Mouse (Mus musculus) hindbrain, embryonic 11.5 days (tissue): ENCODE results near the gene Apoc4. TPM values are rescaled to one million over a fixed set of nuclear protein-coding genes. Genes with fewer than 3 reads are reported as not detected.
"Not testable (repeated sequence)": the region's sequence is repeated elsewhere in the genome, so short reads cannot be mapped to it uniquely, and the experiment has no call there.

Experiments
- ATAC-seq: fragments of 200-750 bp; cut with Nextera tagmentation; 2 replicates; pipeline ENCODE4 v1.8.0; 2017; ENCODE audit warnings: mild to moderate bottlenecking, moderate TSS enrichment, moderate library complexity; ENCODE audit not compliant: low FRiP score
- DNase-seq: peaks from one replicate; pipeline ENCODE4 v3.0.0-alpha.2; 2015; ENCODE audit warnings: low spot score
- H3K27ac ChIP-seq: fragments of 300-500 bp; sonication (generic); 2 replicates; pipeline ENCODE4 v1.5.1; 2014; ENCODE audit warnings: mild to moderate bottlenecking, low read depth, low read length
- H3K27me3 ChIP-seq: fragments of 300-500 bp; sonication (generic); 2 replicates; pipeline ENCODE4 v1.6.1; 2014; ENCODE audit warnings: mild to moderate bottlenecking, low read length, moderate library complexity, mixed read lengths; ENCODE audit not compliant: control insufficient read depth, insufficient read depth
- H3K36me3 ChIP-seq: fragments of 300-500 bp; sonication (generic); 2 replicates; pipeline ENCODE4 v1.6.1; 2014; ENCODE audit warnings: mild to moderate bottlenecking, low read length, moderate library complexity, mixed read lengths; ENCODE audit not compliant: control insufficient read depth, insufficient read depth
- H3K4me1 ChIP-seq: fragments of 300-500 bp; sonication (generic); replicated peaks from 2 replicates; pipeline ENCODE4 v1.6.1; 2014; ENCODE audit warnings: low read length, mixed read lengths; ENCODE audit not compliant: control insufficient read depth, insufficient read depth
- H3K4me2 ChIP-seq: fragments of 300-500 bp; sonication (generic); replicated peaks from 2 replicates; pipeline ENCODE4 v1.6.1; 2014; ENCODE audit warnings: mild to moderate bottlenecking, low read depth, low read length
- H3K4me3 ChIP-seq: fragments of 300-500 bp; sonication (generic); 2 replicates; pipeline ENCODE4 v1.5.1; 2014; ENCODE audit warnings: low read depth, low read length
- H3K9ac ChIP-seq: fragments of 300-500 bp; sonication (generic); 2 replicates; pipeline ENCODE4 v1.6.1; 2014; ENCODE audit warnings: low read depth, low read length
- H3K9me3 ChIP-seq: fragments of 300-500 bp; sonication (generic); 2 replicates; pipeline ENCODE4 v1.6.1; 2016; ENCODE audit warnings: low read length; ENCODE audit not compliant: control insufficient read depth
- WGBS: fragments of 180-500 bp; shearing (Covaris S2); extraction: QIAGEN DNeasy Blood & Tissue Kit; methylation state at CpG from one replicate; pipeline ENCODE4 v1.1.7; 2014; 5-methylcytosine and 5-hydroxymethylcytosine counted together
- polyA plus RNA-seq: library from polyadenylated mRNA; unstranded; fragments of >200 nt; fragmentation: Nextera tagmentation; extraction: Ambion mirVana; gene quantifications from 2 replicates; pipeline ENCODE4 v1.2.1, GENCODE M21; 2014

The Apoc4 gene
- polyA plus RNA-seq, 1 experiment from 2014 or later: not detected

DNA sequence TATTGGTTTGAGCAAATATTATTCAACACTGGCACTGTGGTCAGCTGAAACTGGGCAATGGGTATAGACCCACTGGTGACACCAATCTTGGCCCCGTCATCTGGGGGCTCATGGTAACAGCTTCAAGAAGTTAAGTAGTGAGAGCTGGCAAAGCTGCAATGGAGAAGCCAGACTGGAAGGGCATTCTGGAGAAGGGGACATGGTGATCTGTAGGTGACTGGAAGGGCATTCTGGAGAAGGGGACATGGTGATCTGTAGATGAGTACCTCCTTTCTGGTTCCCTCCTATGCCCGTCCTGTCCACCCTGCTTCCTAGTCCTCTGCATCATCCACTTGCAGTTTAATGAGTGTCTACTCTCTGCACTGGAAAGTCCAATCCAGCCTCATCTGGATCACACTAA lies 7.3 kb upstream of the Apoc4 start:
- H3K9ac ChIP-seq: no peak overlapping the region
- H3K27me3 ChIP-seq: no peaks in the 10 kb centered on the region
- no peaks in the 10 kb centered on the region; the same call in 1 of the 2 replicates for H3K4me1 ChIP-seq
- H3K27ac ChIP-seq: no peak overlapping the region
- DNase-seq (no peak), ATAC-seq (no peak)
- WGBS: 83% methylated on average over 2 of the region's 2 CpGs
- H3K4me2 ChIP-seq: no peak overlapping the region
- H3K4me3 ChIP-seq: no peak overlapping the region
- H3K36me3 ChIP-seq: no peaks in the 10 kb centered on the region
- H3K9me3 ChIP-seq: no peaks in the 10 kb centered on the region

DNA sequence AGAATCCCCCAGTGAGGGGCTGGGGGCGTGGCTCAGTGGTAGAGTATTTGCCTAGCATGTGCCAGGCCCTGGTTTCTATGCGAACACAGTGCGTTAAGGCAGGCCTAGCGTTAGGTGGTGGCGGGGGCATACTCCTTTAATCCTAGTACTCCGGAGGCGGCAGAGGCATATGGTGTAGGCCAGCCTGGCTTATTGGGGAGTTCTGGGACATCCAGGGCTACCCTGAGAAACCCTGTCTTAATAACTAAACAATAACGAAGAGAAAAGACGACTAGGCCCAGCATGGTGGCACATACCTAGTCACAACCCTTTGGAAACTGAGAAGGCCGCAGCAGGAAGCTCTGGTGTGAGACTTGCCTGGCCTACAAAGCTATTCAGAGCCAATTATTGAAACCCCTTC lies 6.8 kb upstream of the Apoc4 start:
- Histone ChIP-seq H3K4me2 (no peak overlapping the region), H3K9ac (no peak overlapping the region), H3K9me3 (no peaks in the 10 kb centered on the region), H3K4me3 (no peak overlapping the region), H3K27me3 (no peaks in the 10 kb centered on the region), H3K27ac (no peak overlapping the region), H3K4me1 (no peaks in the 10 kb centered on the region), H3K36me3 (no peaks in the 10 kb centered on the region)
- ATAC-seq (no peak), DNase-seq (no peak)
- WGBS: 92% methylated on average over 10 of the region's 10 CpGs

- H3K4me1 ChIP-seq, DNase-seq, H3K27ac ChIP-seq, H3K36me3 ChIP-seq, H3K4me2 ChIP-seq, H3K9me3 ChIP-seq, H3K4me3 ChIP-seq, H3K9ac ChIP-seq, H3K27me3 ChIP-seq, ATAC-seq: not testable (repeated sequence)
- WGBS: 77% methylated on average over 8 of the region's 8 CpGs
Observed at GRCm38 (mm10) chr7:19686927-19687583, 5.8 kb upstream of the Apoc4 start.

- H3K4me3 ChIP-seq: no peak overlapping the region
- no peak overlapping the region for H3K9ac ChIP-seq
- WGBS: 90% methylated on average over 6 of the region's 6 CpGs
- DNase-seq (no peak), ATAC-seq (no peak)
- H3K27ac ChIP-seq: no peak overlapping the region
- H3K4me2 ChIP-seq: no peak overlapping the region
- H3K4me1 ChIP-seq: no peaks in the 10 kb centered on the region
- no peaks in the 10 kb centered on the region for H3K36me3 ChIP-seq
- H3K9me3 ChIP-seq: no peaks in the 10 kb centered on the region
- no peaks in the 10 kb centered on the region for H3K27me3 ChIP-seq
Observed at GRCm38 (mm10) chr7:19686521-19686920, 5.2 kb upstream of the Apoc4 start.

- Histone ChIP-seq H3K9me3 (no peaks in the 10 kb centered on the region), H3K4me2 (no peak overlapping the region), H3K27me3 (no peaks in the 10 kb centered on the region), H3K4me3 (no peak overlapping the region), H3K27ac (no peak overlapping the region), H3K9ac (no peak overlapping the region), H3K36me3 (no peaks in the 10 kb centered on the region), H3K4me1 (no peaks in the 10 kb centered on the region)
- 63% methylated on average over 4 of the region's 4 CpGs for WGBS
- DNase-seq (no peak), ATAC-seq (no peak)
Observed at GRCm38 (mm10) chr7:19685374-19685773, 4.1 kb upstream of the Apoc4 start.

GRCm38 (mm10) chr7:19683771-19684201 lies 2.5 kb upstream of the Apoc4 start:
- no peak overlapping the region for H3K4me2 ChIP-seq
- ATAC-seq (no peak), DNase-seq (no peak)
- H3K9ac ChIP-seq: no peak overlapping the region
- no peaks in the 10 kb centered on the region for H3K9me3 ChIP-seq
- no peak overlapping the region for H3K4me3 ChIP-seq
- no peaks in the 10 kb centered on the region for H3K27me3 ChIP-seq
- H3K27ac ChIP-seq: no peak overlapping the region
- 83% methylated on average over 6 of the region's 6 CpGs for WGBS
- no peaks in the 10 kb centered on the region for H3K36me3 ChIP-seq
- no peaks in the 10 kb centered on the region for H3K4me1 ChIP-seq

DNA sequence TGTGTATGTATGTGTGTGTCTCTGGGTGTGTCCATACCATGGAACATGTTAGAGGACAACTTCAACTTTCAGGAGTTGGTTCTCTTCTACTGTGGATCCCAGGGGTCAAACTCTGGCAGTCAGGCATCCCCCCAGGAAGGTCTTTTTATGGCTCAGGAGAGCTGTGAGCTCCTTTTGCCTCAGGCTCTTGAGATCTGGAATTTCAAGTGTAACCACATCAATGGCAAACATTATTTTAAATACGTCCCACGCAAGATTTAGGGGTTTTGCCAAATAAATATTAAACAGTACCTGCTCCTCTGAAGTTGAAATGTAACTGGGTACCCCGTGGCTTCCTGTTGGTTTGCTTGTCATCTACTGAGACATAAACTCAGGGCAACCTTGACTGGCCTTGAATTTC lies 1.7 kb upstream of the Apoc4 start:
- no peak for DNase-seq
- 87% methylated on average over 3 of the region's 3 CpGs for WGBS
- no peak overlapping the region for H3K9ac ChIP-seq
- H3K36me3 ChIP-seq: no peaks in the 10 kb centered on the region
- no peaks in the 10 kb centered on the region for H3K27me3 ChIP-seq
- ATAC-seq: no peak
- H3K4me2 ChIP-seq: no peak overlapping the region
- H3K4me1 ChIP-seq: no peaks in the 10 kb centered on the region
- no peak overlapping the region for H3K27ac ChIP-seq
- H3K4me3 ChIP-seq: no peak overlapping the region
- H3K9me3 ChIP-seq: no peaks in the 10 kb centered on the region

- DNase-seq (no peak), ATAC-seq (no peak)
- no peak overlapping the region for H3K9ac ChIP-seq
- no peaks in the 10 kb centered on the region for H3K4me1 ChIP-seq
- WGBS: 80% methylated on average over 2 of the region's 2 CpGs
- no peak overlapping the region for H3K4me3 ChIP-seq
- no peak overlapping the region for H3K4me2 ChIP-seq
- H3K9me3 ChIP-seq: no peaks in the 10 kb centered on the region
- H3K27ac ChIP-seq: no peak overlapping the region
- no peaks in the 10 kb centered on the region for H3K27me3 ChIP-seq
- H3K36me3 ChIP-seq: no peaks in the 10 kb centered on the region
Observed at GRCm38 (mm10) chr7:19680702-19681101, 577 bp downstream of the Apoc4 start.

DNA sequence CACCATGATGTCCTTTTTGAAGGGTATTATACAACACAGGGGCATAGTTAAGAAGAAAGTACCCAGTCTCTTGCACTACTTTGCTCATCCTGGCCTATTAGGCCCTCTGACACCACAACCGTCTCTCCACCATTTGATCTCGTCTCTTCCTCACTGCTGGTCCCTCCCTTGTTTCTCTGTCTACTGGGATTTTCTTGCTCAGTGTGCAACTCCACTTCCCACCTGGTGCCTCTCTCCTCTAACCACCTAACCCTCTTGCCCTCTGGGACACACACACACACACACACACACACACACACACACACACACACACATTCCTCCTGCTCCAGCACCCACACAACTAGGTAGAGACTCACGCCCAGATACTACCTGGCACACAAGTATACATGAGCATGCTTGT lies 2.4 kb downstream of the Apoc4 start:
- ATAC-seq (no peak), DNase-seq (no peak)
- Histone ChIP-seq H3K4me2 (no peak overlapping the region), H3K9ac (no peak overlapping the region), H3K36me3 (no peaks in the 10 kb centered on the region), H3K27me3 (no peaks in the 10 kb centered on the region), H3K4me1 (no peaks in the 10 kb centered on the region), H3K27ac (no peak overlapping the region), H3K9me3 (no peaks in the 10 kb centered on the region), H3K4me3 (no peak overlapping the region)
- 92% methylated on average over 3 of the region's 3 CpGs for WGBS
